Mouse (Mus musculus): ENCODE measurements at regions not wholly inside any gene's neighbourhood (a gene's known extent, or its start where the extent isn't known, plus 50 kb on each side); places are given as distances from the start of the nearest gene placed in this dataset.

DNA sequence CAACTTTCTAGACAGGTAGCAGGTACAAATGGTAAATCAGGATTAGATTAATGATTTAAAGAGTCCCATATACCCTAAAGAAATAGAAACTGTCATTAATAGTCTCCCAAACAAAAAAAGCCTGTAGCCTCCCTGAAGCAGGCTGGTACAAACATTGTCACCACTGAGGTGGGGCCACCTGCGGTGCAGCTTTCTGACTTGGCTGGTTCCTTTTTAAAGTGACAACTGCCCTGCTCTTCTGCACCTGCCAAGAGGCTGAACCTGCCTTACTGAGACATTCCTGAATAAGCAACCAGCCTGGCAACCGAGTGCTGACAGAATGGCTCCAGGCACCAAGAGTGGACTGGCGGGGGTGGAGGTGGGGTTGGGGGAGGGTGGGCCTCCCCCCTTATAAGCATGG, 687.0 kb upstream of the Vrk2 start:
- intact Hi-C loops (cut with DNase I): no loop called here
- no peak for DNase-seq (ENCODE audit: low spot score in 2 of 2)

DNA sequence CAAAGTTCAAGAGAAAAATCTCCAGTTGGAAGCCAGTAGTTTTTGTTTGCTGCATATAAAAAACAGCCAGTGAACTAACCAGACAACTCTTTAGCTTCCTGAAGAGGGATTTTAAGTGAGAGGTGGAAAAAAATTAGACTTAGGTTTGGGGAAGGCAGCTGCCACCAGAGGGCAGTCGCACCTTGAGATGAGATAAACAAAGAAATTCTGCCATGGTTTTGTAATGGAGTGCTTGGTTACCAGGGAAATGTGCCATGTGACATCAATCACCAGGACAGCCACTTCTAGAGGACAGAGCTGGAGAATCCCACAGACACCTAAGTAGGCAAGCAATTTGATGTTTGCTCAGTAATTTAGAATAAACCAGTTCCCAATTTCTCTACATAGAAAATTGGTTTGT, 670.5 kb upstream of the Vrk2 start:
- DNase-seq (ENCODE audit: low spot score in 2 of 2): peak; percentile 52 to 64
- intact Hi-C loops (cut with DNase I): loop anchor here (2.0 kb wide), 1 partner anchor 1321 kb away; the partner anchor contains the start of gene Ccdc85a

DNA sequence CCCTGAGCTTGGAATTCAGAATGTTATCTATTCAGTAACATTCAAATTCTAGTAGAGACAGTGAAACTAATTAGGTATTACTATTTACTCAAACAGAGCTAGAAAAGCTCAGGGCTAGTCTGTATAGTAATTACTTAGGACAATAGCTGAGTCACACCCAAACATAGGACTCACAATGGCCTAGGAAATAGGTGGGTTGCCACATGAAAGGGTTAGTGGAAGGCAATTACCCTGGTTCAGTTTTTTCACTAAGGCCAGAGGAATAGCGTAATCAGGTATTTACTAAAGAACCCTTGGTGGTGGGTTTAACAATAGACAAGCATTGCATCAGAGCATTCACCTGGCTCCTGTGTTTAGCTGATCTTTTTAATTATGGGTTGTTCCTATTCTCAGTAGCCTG, 664.7 kb upstream of the Vrk2 start:
- intact Hi-C loops (cut with DNase I): no loop called here
- no peak for DNase-seq (ENCODE audit: low spot score in 2 of 2)

DNA sequence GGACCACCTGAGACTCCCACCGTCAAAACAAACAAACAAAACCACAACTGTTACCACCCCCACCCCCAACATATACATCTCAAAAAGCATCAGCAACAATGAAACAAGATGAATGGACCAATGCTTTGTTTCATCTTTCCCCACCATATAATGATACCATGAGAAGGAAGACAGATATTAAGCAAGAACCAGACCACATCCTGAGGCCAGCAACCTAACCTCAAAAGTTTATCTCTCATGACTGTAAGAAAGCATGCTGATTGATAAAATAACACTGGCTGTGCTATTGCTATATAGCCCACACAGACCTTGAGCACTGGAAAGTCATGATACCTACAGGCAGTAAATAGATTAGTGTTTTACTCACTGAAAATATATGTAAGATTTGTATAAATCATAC, 642.1 kb upstream of the Vrk2 start:
- intact Hi-C loops (cut with DNase I): no loop called here
- DNase-seq (ENCODE audit: low spot score in 2 of 2): no peak

DNA sequence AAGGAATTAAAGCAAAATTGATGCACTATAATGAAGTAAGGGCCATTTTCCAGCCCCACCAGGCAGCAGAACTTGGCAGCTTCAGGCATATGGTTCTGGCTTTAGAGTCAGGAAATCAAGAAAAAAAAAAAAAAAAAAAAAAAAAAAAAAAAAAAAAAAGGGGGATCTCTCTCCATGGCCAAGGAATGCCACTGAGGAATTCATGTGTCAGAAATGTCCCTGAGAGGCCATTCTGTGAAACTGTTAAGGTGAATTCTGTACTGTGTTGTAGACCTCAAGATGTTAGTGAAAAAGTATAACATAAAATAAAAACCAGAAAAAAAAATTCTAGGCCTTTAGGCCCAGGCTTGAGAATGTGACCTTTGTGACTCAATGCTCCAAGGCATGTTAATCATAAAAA, 632.7 kb upstream of the Vrk2 start:
- DNase-seq (ENCODE audit: low spot score in 2 of 2): no peak
- intact Hi-C loops (cut with DNase I): no loop called here

DNA sequence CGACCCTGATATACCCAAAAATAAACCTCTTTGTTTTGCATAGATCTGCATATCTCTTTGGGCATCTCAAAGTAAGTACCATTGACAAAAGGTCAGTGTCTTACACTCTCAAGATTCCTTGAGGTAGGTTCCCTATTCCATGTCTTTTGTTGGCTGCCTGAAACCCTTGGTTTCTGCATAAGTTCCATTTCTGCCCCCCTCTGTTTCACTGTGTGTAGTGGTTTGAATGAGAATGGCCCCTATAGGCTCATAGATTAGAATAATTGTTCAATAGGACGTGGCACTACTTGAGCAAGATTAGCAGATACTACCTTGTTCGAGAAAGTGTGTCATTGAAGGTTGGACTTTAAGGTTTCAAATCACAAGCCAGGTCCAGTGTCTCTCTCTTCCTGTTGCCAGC, 628.6 kb upstream of the Vrk2 start:
- no peak for DNase-seq (ENCODE audit: low spot score in 2 of 2)
- intact Hi-C loops (cut with DNase I): no loop called here

DNA sequence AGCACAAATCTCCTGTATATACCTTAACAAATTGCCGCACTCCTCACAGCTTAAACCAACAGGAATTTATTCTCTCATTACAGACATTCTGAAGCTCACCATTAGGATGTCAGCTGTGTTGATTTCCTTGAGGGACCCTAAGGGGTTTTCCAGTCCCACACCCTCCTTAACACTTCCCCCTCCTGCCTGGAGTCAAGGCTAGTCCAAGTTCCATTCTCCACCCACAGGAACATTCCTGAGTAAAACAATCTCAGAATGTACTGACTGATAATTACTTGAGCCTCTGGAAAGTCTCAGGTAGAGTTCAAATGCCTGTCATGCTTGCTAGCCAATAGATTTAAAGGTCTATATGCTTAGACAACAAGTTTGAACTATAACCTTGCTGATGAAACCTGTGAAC, 628.2 kb upstream of the Vrk2 start:
- no peak for DNase-seq (ENCODE audit: low spot score in 2 of 2)
- intact Hi-C loops (cut with DNase I): loop anchor here (2.0 kb wide), 1 partner anchor 1363 kb away; the partner anchor contains the start of gene Ccdc85a

DNA sequence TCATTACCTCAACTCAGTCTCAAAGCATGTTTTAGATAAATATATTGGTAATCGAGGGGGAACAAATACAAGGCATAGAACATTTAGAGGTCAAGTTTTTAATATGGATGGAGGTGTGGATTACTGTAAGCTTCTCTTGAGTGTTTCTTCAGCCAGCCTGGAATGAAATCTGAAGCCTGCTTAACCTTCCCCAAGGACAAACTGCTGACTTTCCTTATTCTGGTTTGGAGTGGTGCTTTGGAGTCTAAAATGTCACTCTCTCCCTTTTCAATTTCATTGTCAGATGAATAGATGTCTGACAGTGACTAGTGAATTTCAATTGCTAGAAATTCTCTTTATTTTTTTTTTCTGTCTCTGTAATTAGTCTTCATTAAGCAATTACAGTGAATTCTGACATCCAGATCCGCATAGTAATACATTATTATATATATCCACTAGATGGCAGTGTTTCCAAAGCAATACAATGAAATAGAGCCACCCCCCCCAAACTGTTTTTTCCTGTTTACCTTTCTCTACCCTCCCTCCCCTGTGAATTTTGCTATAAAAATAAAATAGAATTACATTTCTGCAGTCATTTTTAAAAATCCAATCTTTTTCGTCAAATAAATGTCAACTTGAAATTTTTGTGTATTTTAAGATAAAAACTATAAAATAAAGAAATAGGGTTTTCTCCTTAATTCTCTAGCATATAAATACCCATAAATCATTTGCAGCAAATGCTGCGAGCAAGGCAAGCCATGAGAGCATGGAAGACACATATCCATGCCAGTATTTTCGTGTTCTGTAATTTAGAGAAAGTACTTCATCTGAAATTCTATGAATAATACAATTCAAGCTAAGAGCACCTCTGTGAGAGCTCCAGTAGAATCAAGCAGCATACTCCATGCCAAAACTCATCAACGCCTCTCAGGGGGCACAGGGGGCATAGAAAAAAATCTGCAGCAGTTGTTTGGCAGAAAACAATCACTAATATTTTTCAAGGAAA, 626.2 kb upstream of the Vrk2 start:
- peak in 1 of 2 experiments; percentile 3 for DNase-seq (ENCODE audit: low spot score in 2 of 2)
- intact Hi-C loops (cut with DNase I): loop anchor here (2.0 kb wide), 1 partner anchor 1365 kb away; the partner anchor contains the start of gene Ccdc85a

DNA sequence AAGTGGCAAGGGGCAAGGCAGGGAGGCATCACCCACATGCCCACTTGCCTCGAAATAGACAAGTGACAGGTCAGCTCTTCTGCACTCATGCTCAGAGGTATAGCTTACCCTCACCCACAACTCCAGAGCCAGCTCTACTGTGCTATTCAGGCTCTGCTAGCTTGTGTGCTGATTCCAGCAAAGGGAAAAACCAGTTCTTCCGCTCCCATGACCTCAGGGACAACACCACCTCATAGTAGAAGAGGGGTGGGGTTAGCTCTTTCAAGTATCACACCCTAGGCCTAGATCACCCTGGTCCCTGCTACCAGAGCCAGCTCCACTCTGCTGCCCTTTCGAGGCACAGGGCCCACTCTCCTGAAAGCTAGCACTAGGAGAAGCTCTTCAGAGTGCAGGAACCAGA, 622.0 kb upstream of the Vrk2 start:
- intact Hi-C loops (cut with DNase I): no loop called here
- DNase-seq (ENCODE audit: low spot score in 2 of 2): no peak

- DNase-seq (ENCODE audit: low spot score in 2 of 2): no peak
- intact Hi-C loops (cut with DNase I): no loop called here
These were observed 609.8 kb upstream of the Vrk2 start for GRCm38 (mm10) chr11:27203330-27204214.

- DNase-seq (ENCODE audit: low spot score in 2 of 2): peak in 1 of 2 experiments; percentile 13
- intact Hi-C loops (cut with DNase I): no loop called here
These were observed 590.2 kb upstream of the Vrk2 start for GRCm38 (mm10) chr11:27184035-27184434.

DNA sequence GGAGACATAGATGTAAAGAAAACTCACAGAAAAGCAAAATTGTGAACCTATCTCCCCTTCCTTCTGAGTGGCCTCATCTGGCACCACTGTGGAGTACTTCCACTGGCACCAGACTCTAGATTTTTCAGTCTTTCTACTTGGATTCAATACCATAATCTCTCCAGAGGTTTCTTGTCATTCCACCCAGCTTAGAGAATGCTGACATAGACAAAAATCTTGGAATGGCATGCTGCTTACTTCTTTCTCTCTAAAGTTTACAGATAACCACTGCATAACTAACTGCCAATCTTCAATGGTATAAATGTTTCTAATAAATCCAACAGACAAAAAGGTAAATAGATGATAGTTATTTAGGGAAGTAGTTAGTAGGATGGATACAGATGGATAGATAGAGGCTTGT, 589.6 kb upstream of the Vrk2 start:
- intact Hi-C loops (cut with DNase I): no loop called here
- no peak for DNase-seq (ENCODE audit: low spot score in 2 of 2)

GRCm38 (mm10) chr11:27160411-27160810, 566.6 kb upstream of the Vrk2 start:
- no peak for DNase-seq (ENCODE audit: low spot score in 2 of 2)
- intact Hi-C loops (cut with DNase I): no loop called here

All from left cerebral cortex, postnatal 25 days (tissue).